Mouse (Mus musculus): Measurements from ENCODE around the gene Htr2a.

DNA sequence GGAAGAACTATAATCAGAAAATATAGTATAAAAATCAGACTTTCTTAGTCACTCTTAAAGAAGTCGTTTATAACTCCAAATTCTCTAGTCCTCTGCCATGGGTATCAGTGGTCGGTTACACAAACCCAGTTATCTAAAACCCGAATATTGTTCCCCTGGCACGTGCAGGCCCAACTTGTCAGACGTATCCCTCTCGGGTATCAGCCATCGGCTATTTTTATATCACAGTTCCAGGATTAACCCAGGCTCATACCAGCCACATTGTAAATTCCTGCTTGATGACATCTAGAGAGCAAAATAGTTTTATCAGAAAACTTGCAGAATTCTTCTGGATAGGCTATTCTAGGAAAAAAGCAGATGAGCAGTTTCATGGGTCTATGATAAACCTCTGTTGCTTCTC is 16.6 kb downstream of the Htr2a start:
- TF ChIP-seq CTCF (IDR thresholded peaks at IDR 0.05; ENCODE audit: control insufficient read depth, insufficient read depth, insufficient read length) (no peak), MYOG (IDR thresholded peaks at IDR 0.05; ENCODE audit: control insufficient read depth, extremely low read depth, insufficient read length) (no peak), CEBPB (IDR thresholded peaks at IDR 0.05; ENCODE audit: low read depth) (no peak), USF1 (IDR thresholded peaks at IDR 0.05; ENCODE audit: low read depth) (no peak), MAX (IDR thresholded peaks at IDR 0.05) (no peak)

Data from C2C12 (cell line).